Mouse (Mus musculus): Measurements from ENCODE around the gene Slc2a4. TPM values are rescaled to one million over a fixed set of nuclear protein-coding genes. Genes with fewer than 3 reads are reported as not detected.
A peak's percentile ranks its signal among the peaks of the same experiment; 100 is the strongest.

Gene Slc2a4
- 25.8 and 30.3 TPM in 2 replicates for polyA plus RNA-seq (2015; fragmentation: Nextera tagmentation; extraction: Ambion mirVana)

DNA sequence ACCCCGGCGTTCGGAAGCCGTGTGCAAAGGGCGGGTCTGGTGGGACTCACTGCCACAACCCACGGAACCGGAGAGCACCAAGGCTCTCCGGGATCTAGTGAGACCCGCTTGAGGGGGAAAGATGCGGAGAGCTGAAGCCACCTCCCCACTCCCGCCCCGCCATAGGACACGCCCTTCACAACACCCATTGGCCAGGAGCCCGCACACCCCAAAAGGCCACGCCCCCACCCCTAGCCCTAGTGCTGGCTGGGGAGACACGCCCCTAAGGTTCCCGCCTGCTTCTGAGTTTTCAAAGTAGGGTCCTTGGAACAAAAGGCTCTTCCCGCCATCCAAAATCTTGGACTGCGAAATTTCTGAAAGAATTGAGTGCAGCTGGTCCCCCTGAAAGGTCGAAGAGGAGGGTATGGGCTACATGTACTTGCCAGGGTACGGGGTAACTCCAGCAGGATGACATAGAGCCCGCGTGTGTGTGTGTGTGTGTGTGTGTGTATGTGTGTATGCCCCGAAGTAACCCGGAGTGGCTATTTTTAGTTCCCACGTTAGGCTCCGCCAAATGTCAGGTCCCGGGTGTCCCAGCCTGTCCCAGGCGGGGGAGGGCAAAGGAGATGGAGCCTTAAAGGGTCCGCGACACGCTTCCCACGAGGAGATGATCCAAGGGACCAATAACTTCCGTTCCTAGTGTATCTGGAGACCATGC lies at the start of gene Slc2a4:
TSS of gene Slc2a4 (minus strand) at position 123 of the 697 bp plus-strand sequence.
- Histone ChIP-seq H3K4me3 (peak within 1 kb of the TSS; percentile 70), H3K9ac (peak within 1 kb of the TSS; percentile 83), H3K27ac (replicated peaks) (peak within 1 kb of the TSS; percentile 95), H3K4me2 (peak within 1 kb of the TSS; percentile 89), H3K27me3 (replicated peaks) (peaks cover 23% of the 10 kb centered on the region), H3K9me3 (no peaks in the 10 kb centered on the region), H3K4me1 (peaks cover 36% of the 10 kb centered on the region), H3K36me3 (peaks cover 28% of the 10 kb centered on the region)
- under 1% methylated on average over 34 of the region's 34 CpGs for WGBS
- ATAC-seq (ENCODE audit: extremely low read depth, insufficient number of reproducible peaks, low FRiP score, low TSS enrichment), result peak; percentile 91

DNA sequence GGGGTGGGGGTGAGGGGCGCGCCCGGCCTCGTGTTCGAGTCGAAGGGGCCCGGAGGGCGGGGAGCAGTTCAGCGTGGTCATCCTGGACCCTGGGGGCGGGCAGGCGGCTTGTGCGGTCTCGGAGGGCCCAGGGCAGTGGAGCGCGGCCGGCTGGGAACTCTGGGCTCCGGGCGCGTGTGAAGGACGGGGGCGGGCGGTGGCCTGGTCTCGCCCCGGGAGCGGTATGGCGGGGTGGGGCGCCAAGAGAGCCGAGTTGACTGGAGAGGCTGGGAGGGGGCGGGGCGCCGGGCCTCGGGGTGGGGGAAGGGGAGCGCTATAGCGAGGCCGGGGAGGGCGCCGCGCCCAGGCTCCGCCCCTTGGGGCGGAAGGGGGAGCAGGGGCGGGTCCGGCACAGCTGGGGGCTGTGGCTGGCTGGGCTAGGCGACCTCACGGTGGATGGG lies 49.1 kb upstream of the Slc2a4 start:
- peak overlapping the region; percentile 70 for H3K4me2 ChIP-seq
- peak overlapping the region; percentile 100 for H3K9ac ChIP-seq
- no peaks in the 10 kb centered on the region for H3K9me3 ChIP-seq
- WGBS, result under 1% methylated on average over 36 of the region's 44 CpGs
- peaks cover 52% of the 10 kb centered on the region for H3K4me1 ChIP-seq
- H3K36me3 ChIP-seq, result peaks cover 56% of the 10 kb centered on the region
- peak; percentile 58 for ATAC-seq (ENCODE audit: extremely low read depth, insufficient number of reproducible peaks, low FRiP score, low TSS enrichment)
- no peaks in the 10 kb centered on the region for H3K27me3 ChIP-seq (replicated peaks)
- peak overlapping the region; percentile 99 for H3K4me3 ChIP-seq
- peak overlapping the region; percentile 99 for H3K27ac ChIP-seq (replicated peaks)

DNA sequence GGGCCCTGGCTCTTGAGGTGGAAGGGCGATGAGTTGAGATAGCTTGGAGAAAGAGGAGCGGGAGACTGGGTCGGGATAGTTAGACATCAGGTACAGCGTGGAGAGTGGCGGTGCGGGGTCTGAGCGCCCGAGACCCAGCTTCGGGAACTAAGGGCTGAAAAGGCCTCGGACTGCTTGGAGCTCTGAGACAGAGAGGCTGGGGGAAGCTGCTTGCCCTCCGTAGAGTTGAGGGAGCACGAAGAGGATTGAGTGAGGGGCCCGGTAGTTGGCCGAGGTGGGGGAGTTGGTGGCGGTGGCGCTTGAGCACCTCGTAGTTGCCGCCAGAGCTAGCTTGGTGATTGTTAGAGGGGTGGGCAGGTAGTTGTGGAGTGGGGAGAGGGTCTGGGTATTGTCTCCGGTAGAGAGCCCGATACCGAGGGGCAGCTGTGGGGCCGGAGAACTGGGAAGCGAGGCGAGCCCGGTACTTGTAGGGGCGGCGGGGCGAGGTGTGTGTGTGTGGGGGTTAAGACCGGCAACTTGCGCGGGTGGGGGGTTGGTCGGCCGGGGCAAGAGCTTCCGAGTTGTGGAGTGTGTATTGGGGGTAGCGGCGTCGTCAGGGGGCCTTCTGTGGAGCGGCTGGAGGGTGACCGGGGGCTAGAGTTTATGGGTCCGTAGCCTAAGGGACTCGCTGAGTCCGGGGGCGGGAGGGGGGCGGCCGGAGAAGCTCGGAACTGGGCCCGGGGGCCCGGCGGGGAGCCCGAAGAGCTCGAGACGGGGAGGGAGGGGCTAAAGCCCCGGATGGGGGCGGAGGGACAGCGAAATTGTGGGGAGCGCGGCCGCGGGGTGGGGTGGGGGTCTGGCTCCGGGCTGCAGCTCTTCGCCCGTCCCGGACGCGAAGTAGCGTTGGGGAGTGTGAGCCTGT lies 48.4 kb upstream of the Slc2a4 start:
- Histone ChIP-seq H3K27ac (replicated peaks) (peak overlapping the region; percentile 99), H3K4me2 (peak overlapping the region; percentile 70), H3K9ac (peak overlapping the region; percentile 100), H3K4me3 (peak overlapping the region; percentile 99), H3K4me1 (peaks cover 45% of the 10 kb centered on the region), H3K36me3 (peaks cover 53% of the 10 kb centered on the region), H3K27me3 (replicated peaks) (no peaks in the 10 kb centered on the region), H3K9me3 (no peaks in the 10 kb centered on the region)
- under 1% methylated on average over 58 of the region's 66 CpGs for WGBS
- ATAC-seq (ENCODE audit: extremely low read depth, insufficient number of reproducible peaks, low FRiP score, low TSS enrichment), result no peak

DNA sequence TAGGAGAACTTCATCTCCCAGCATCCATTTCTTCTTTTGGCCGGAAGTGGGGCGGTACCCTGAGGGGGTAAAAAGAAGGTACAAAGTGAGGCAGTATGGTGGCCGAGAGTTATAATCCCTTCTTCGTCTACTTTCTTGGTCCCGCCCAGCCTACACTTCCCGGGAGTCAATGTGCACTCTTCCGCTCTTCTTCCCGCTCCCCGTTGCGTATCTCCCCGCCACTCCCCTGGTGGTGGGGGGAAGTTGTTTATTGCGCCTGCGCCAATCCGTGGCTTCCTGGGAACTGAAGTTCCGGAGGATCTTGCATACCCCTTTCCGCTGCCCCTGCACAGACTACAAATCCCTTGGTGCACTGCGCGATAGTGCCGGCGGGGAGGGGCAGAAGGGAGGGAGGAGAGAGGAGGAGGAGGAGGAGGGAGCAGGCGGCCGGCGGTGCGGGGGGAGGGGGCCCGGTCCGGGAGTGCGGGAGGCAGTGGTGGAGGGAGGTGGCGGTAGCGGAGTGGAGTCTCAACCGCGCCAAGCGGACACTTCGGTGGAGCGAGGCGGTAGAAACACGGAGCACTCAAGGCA lies 47.5 kb upstream of the Slc2a4 start, which contains the start of gene Phf23:
TSS of gene Phf23 (plus strand) at position 387 of the 570 bp plus-strand sequence.
- Histone ChIP-seq H3K9me3 (no peaks in the 10 kb centered on the region), H3K27ac (replicated peaks) (peak within 1 kb of the TSS; percentile 99), H3K36me3 (peaks cover 53% of the 10 kb centered on the region), H3K27me3 (replicated peaks) (no peaks in the 10 kb centered on the region), H3K4me3 (peak within 1 kb of the TSS; percentile 99), H3K4me2 (peak within 1 kb of the TSS; percentile 70), H3K9ac (peak within 1 kb of the TSS; percentile 100), H3K4me1 (peaks cover 44% of the 10 kb centered on the region)
- under 1% methylated on average over 35 of the region's 36 CpGs for WGBS
- ATAC-seq (ENCODE audit: extremely low read depth, insufficient number of reproducible peaks, low FRiP score, low TSS enrichment), result peak; percentile 65

DNA sequence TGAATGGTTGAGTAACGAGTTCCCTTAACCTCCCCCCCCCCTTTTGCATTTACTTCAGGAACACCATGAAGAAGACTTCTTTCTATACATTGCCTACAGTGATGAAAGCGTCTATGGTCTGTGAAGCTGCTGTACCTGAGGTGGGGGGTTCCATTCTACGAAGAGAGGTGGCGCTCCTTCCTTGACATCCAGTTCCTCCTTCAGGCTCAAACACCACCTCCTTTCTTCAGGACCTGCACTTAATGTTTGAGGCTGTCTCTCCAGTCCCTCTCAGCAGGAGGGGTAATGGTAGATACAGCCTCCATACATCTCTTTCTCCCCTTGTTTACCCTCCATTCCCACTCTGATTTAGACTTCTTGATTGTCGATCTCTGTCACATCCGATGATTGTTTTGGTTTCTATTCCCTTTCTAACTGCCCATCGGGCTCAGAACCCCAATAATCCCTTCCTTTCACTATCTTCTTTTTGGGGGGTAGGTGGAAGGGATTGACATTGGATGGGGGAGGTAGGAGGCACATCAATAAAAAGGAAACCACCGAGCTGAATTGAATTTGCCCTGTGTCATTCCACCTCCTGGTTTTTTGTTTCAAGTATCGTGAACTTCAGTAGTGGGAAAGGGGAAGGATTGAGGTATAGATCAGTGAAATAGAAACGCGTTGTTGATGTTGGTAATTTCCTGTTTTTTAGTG lies 46.6 kb upstream of the Slc2a4 start:
- ATAC-seq (ENCODE audit: extremely low read depth, insufficient number of reproducible peaks, low FRiP score, low TSS enrichment), result no peak
- Histone ChIP-seq H3K9ac (peak overlapping the region; percentile 100; the same call in 1 of the 2 replicates), H3K36me3 (peaks cover 55% of the 10 kb centered on the region), H3K27me3 (replicated peaks) (no peaks in the 10 kb centered on the region), H3K4me3 (peak overlapping the region; percentile 99), H3K27ac (replicated peaks) (no peak overlapping the region), H3K9me3 (no peaks in the 10 kb centered on the region), H3K4me2 (peak overlapping the region; percentile 70), H3K4me1 (peaks cover 45% of the 10 kb centered on the region)
- 82% methylated on average over 11 of the region's 11 CpGs for WGBS

DNA sequence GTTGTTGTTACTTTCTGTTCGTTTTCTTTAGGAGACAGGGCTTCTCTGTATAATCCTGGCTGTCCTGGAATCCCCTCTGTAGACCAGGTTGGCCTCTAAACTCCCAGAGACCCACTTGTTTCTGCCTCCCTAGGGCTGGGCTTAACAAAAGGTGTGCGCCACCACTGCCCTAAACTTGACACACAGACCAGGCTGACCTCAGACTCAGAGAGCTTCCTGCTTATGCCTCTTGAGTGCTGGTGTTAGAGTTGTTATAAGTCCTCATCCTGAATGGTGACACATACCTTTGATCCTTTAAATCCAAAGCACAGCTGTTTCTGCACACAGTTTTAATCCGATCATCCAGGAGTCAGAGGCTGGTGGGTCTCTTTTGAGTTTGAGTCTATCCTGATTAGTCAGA lies 44.9 kb upstream of the Slc2a4 start:
- peaks cover 35% of the 10 kb centered on the region for H3K4me1 ChIP-seq
- H3K9ac ChIP-seq, result peak overlapping the region; percentile 96
- ATAC-seq (ENCODE audit: extremely low read depth, insufficient number of reproducible peaks, low FRiP score, low TSS enrichment), result no peak
- no peaks in the 10 kb centered on the region for H3K27me3 ChIP-seq (replicated peaks)
- 84% methylated on average over 3 of the region's 3 CpGs for WGBS
- peak overlapping the region; percentile 86 for H3K4me2 ChIP-seq
- H3K27ac ChIP-seq (replicated peaks), result no peak overlapping the region
- peaks cover 55% of the 10 kb centered on the region for H3K36me3 ChIP-seq
- peak overlapping the region; percentile 82 for H3K4me3 ChIP-seq
- no peaks in the 10 kb centered on the region for H3K9me3 ChIP-seq

DNA sequence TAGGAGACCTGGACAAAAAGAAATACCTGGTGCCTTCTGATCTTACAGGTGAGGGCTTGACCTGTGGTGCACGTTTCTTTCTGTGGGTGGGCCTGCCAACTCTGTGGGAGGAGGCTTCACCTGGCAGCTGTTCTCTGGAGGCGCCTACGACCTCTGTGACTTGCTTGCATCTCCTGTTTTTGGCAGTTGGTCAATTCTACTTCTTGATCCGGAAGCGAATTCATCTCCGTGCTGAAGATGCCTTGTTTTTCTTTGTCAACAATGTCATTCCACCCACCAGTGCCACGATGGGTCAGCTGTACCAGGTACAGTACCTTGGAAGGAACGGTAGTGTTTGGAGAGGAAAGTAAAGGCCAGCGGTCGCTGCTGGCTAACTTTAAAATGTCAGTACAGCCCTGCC lies 44.4 kb upstream of the Slc2a4 start:
- WGBS, result 76% methylated on average over 10 of the region's 10 CpGs
- H3K36me3 ChIP-seq, result peaks cover 56% of the 10 kb centered on the region
- ATAC-seq (ENCODE audit: extremely low read depth, insufficient number of reproducible peaks, low FRiP score, low TSS enrichment), result no peak

DNA sequence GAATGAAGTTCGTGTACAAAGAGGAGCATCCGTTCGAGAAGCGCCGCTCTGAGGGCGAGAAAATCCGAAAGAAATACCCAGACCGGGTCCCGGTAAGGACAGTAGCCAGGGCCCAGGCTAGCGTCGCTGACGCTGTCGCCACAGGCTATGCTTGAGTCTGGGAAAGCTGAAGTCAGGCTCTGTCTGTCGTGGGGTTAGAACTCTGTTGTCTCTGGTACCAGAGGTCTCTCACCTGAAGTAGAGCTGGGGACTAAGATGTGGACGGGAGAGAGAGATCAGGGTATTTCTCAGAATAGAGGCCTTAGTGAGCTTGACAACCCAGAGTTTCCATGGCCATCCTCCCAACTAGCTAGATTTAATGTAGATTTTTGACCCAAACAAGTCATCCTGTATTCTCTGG lies 43.7 kb upstream of the Slc2a4 start:
- Histone ChIP-seq H3K9ac (peak overlapping the region; percentile 96), H3K4me1 (peaks cover 27% of the 10 kb centered on the region), H3K4me2 (peak overlapping the region; percentile 86), H3K4me3 (peak overlapping the region; percentile 82), H3K27me3 (replicated peaks) (no peaks in the 10 kb centered on the region), H3K36me3 (peaks cover 63% of the 10 kb centered on the region), H3K27ac (replicated peaks) (peak overlapping the region; percentile 98), H3K9me3 (no peaks in the 10 kb centered on the region)
- 0 out of 2 replicates have a peak, but pooled peaks have one; percentile 0 for ATAC-seq (ENCODE audit: extremely low read depth, insufficient number of reproducible peaks, low FRiP score, low TSS enrichment)
- 0% methylated on average over 15 of the region's 15 CpGs for WGBS

More for the DNA sequence above, 44.4 kb upstream of the Slc2a4 start:
- Histone ChIP-seq H3K4me3 (peak overlapping the region; percentile 82), H3K4me1 (peaks cover 29% of the 10 kb centered on the region), H3K27me3 (replicated peaks) (no peaks in the 10 kb centered on the region), H3K27ac (replicated peaks) (no peak overlapping the region), H3K9me3 (no peaks in the 10 kb centered on the region), H3K9ac (peak overlapping the region; percentile 96), H3K4me2 (peak overlapping the region; percentile 86)

DNA sequence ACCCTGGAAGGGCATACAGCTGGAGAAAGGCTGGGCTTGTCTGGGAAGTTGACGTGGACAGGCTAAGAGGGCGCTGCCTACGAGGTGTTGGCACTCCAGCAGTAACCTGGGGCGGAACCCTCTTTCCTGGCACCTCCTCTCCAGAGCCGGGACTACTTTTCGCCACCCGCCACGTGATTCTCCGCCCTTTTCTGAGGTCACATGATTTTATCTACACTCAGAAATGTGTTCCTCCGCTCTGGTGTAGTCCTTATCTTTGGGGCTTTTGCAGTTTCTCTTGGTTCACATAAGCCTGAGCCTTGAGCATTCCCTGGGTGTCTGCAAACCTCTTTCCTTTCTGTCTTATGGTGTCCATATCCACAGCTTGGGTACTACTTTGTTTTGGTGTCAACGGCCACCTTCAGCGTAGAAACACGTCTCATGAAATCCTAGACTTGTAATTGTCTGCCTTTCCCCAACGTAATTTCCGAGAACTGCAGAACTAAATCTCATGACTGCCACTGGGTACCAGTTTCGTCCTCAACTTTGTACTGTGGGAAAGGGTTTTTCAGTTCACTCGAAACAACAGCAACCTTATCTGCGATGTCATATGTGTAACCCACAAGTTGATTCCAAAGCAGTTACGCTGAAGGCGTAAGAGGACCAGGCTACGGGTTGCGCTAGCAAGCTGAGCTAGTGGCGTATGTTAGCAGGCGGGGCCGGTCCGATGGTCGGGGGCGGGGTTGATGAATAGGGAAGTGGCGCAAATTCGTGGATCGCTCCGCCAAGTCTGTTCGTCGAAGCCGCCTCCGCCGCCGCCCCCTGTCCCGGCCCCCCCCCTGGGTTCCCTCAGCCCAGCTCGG lies 43.1 kb upstream of the Slc2a4 start, which contains the start of gene Gabarap:
TSS of gene Gabarap (plus strand) at position 294 of the 842 bp plus-strand sequence.
- Histone ChIP-seq H3K4me2 (peak within 1 kb of the TSS; percentile 86), H3K27ac (replicated peaks) (peak within 1 kb of the TSS; percentile 98), H3K4me1 (peaks cover 27% of the 10 kb centered on the region), H3K36me3 (peaks cover 69% of the 10 kb centered on the region), H3K27me3 (replicated peaks) (no peaks in the 10 kb centered on the region), H3K9ac (peak within 1 kb of the TSS; percentile 96), H3K4me3 (peak within 1 kb of the TSS; percentile 82), H3K9me3 (no peaks in the 10 kb centered on the region)
- peak; percentile 58; the same call in 1 of the 2 replicates for ATAC-seq (ENCODE audit: extremely low read depth, insufficient number of reproducible peaks, low FRiP score, low TSS enrichment)
- under 1% methylated on average over 40 of the region's 40 CpGs for WGBS

DNA sequence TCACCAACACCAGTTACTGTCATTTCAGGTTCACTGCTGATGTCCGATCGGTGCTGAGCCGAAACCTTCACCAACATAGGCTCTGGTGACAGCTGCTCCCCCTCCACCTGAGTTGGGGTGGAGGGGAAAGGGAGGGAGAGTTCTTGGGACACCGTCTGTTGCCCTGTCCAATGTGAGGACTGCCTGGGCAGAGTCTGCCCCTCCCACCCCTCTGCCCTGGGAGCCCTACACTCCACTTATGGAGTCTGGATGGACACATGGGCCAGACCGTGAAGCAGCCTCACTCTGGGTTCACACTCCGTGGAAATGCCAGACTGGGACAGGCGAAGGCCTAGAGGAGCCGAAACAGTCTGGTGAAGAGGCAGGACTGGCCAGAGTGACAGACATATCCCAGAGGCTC lies 42.0 kb upstream of the Slc2a4 start:
- H3K9ac ChIP-seq, result peak overlapping the region; percentile 96; the same call in 1 of the 2 replicates
- H3K27me3 ChIP-seq (replicated peaks), result no peaks in the 10 kb centered on the region
- no peak for ATAC-seq (ENCODE audit: extremely low read depth, insufficient number of reproducible peaks, low FRiP score, low TSS enrichment)
- H3K4me3 ChIP-seq, result peak overlapping the region; percentile 82; the same call in 1 of the 2 replicates
- H3K4me2 ChIP-seq, result no peak overlapping the region; the same call in 1 of the 2 replicates
- WGBS, result 77% methylated on average over 8 of the region's 8 CpGs
- H3K27ac ChIP-seq (replicated peaks), result peak overlapping the region; percentile 98
- no peaks in the 10 kb centered on the region for H3K9me3 ChIP-seq
- peaks cover 27% of the 10 kb centered on the region for H3K4me1 ChIP-seq
- peaks cover 80% of the 10 kb centered on the region for H3K36me3 ChIP-seq
